22 mouse cellular contexts compared by ENCODE assay signal in the genomic region with DNA sequence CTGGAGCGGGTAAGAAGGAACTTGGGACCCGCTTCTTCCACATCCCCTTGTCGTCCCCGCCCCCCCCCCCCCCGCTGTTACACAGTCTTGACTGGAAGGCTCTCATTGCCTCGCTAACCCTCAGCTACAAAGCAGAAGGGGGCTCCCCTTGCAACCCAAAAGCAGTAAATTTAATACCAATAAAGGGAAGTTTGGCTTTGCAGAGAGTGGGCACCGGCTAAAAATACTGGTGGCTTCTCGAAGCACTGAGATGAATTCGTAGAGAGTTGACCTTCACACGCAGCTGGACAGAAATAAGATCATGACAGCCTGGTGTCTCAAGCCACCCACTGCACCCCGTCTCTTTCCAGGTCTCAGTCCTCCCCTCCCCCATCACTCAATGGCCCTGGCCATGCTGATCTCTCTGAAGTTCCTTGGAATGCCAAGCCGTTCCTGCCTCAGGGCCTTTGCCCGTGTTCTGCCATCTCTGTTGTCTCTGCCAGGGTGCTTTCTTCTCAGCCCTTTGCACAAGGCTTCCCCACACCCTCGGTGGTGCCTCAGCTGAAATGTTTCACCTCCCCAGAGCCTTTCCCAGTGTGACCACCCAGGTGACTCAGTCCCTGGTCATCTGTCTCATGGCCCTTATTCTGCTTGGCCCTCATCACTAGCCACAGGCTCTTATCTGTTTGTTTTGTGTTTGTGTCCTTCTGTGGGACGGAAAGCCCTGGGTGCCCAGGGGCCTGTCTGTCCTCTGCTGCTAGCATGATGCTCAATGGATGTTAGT. TPM values are rescaled to one million over a fixed set of nuclear protein-coding genes. Genes with fewer than 3 reads are reported as not detected.
A peak's percentile ranks its signal among the peaks of the same experiment; 100 is the strongest.
DNase-seq lines count a peak whose midpoint lies in the region.
"Had no signal": no experiment of that assay in that cellular context is flagged by ENCODE, and none has a peak within 500 bp of the region (broad histone marks: within the 10 kb centered on the region; RNA-seq: fewer than 3 reads in every experiment).

No protein-coding gene starts in this region.

- H3K27ac ChIP-seq in limb, embryonic 10.5 days: peak overlapping the region; percentile 50; the same call in 1 of the 2 replicates
- H3K27ac ChIP-seq: forebrain, embryonic 15.5 days; heart, adult 2 months; hindbrain, embryonic 12.5 days; hindbrain, postnatal 0 days; intestine, embryonic 15.5 days; layer of hippocampus, adult 2 months; left cerebral cortex, adult 2 months; limb, embryonic 13.5 days; lung, embryonic 15.5 days had no signal

- peaks cover 30% of the 10 kb centered on the region for H3K27me3 ChIP-seq in limb, embryonic 10.5 days (ENCODE audit: low read depth, poor library complexity, severe bottlenecking)
- H3K27me3 ChIP-seq: Patski had no signal

- no peaks in the 10 kb centered on the region for H3K36me3 ChIP-seq in limb, embryonic 10.5 days
- H3K36me3 ChIP-seq: forebrain, embryonic 15.5 days; hindbrain, embryonic 12.5 days; intestine, embryonic 15.5 days; limb, embryonic 13.5 days; lung, embryonic 15.5 days had no signal

- DNase-seq in adrenal gland, postnatal 14 days: peak; percentile 19
- DNase-seq in adrenal gland, postnatal 25 days: no peak
- peak; percentile 31 for DNase-seq in thymus, postnatal 4 days
- no peak for DNase-seq in thymus, postnatal 14 days
- peak; percentile 31 for DNase-seq in limb, embryonic 10.5 days (ENCODE audit: low spot score)
- no peak for DNase-seq in frontal cortex, postnatal 25 days (ENCODE audit: low spot score in 2 of 2)
- no peak for DNase-seq in heart, adult 9 months (ENCODE audit: low spot score in 2 of 2)
- DNase-seq: cerebellum, adult 9-10 months; cerebellum, postnatal 36 days; heart, adult 2 months; heart, postnatal 36 days; kidney, adult 2 months; kidney, postnatal 36 days had no signal

- no peaks in the 10 kb centered on the region for H3K9me3 ChIP-seq in limb, embryonic 10.5 days (replicated peaks)
- H3K9me3 ChIP-seq: forebrain, embryonic 15.5 days; hindbrain, embryonic 12.5 days; intestine, embryonic 15.5 days; limb, embryonic 13.5 days; lung, embryonic 15.5 days had no signal

- H3K4me3 ChIP-seq in limb, embryonic 10.5 days: no peak overlapping the region
- H3K4me3 ChIP-seq: forebrain, embryonic 15.5 days; heart, adult 2 months; hindbrain, embryonic 12.5 days; intestine, embryonic 15.5 days; layer of hippocampus, adult 2 months; left cerebral cortex, adult 2 months; limb, embryonic 13.5 days; lung, embryonic 15.5 days had no signal

- 66% methylated on average over 15 of the region's 15 CpGs for WGBS in limb, embryonic 10.5 days

- H3K4me1 ChIP-seq in limb, embryonic 10.5 days: peaks cover 17% of the 10 kb centered on the region

RNA-seq across cellular contexts. Expression of a gene that starts 23.7 kb away (rescaled TPM):
- total RNA-seq in adrenal gland, postnatal 14 days (2021): 722 and 781 TPM in 2 replicates
- total RNA-seq in adrenal gland, postnatal 25 days (2021): 605 and 780 TPM in 2 replicates
- 510 and 589 TPM in 2 replicates for polyA plus RNA-seq in limb, embryonic 10.5 days (2016; fragmentation: Nextera tagmentation; extraction: Ambion mirVana)

RNA-seq across cellular contexts. Expression of a gene that starts 55.4 kb away (rescaled TPM):
- total RNA-seq in adrenal gland, postnatal 14 days (2021): 42.6 and 42.7 TPM in 2 replicates
- 40.8 and 42.3 TPM in 2 replicates for total RNA-seq in adrenal gland, postnatal 25 days (2021)
- polyA plus RNA-seq in limb, embryonic 10.5 days (2016; fragmentation: Nextera tagmentation; extraction: Ambion mirVana): 33.2 and 38.9 TPM in 2 replicates

Comparison
In these comparisons a context has a peak if more than half of its experiments do, and no peak if none do; other contexts are left out.
1. DNase-seq: peak in adrenal gland, postnatal 14 days (single experiment), thymus, postnatal 4 days (single experiment) and limb, embryonic 10.5 days (single experiment); none in adrenal gland, postnatal 25 days (single experiment), thymus, postnatal 14 days (single experiment), frontal cortex, postnatal 25 days (0 of 2) and heart, adult 9 months (0 of 2).